40 mouse cellular contexts compared by ENCODE assay signal in genomic region chr2:110556098-110556497, GRCm38 (mm10). TPM values are rescaled to one million over a fixed set of nuclear protein-coding genes. Genes with fewer than 3 reads are reported as not detected.
"Had no signal": no experiment of that assay in that cellular context is flagged by ENCODE, and none has a peak within 500 bp of the region (broad histone marks: within the 10 kb centered on the region; RNA-seq: fewer than 3 reads in every experiment).

No protein-coding gene starts in this region.

- H3K4me3 ChIP-seq: gastrocnemius, adult 2 months; heart, embryonic 10.5 days; heart, embryonic 12.5 days; hindbrain, embryonic 13.5 days; hindbrain, embryonic 15.5 days; left cerebral cortex, adult 2 months; limb, embryonic 13.5 days; limb, embryonic 15.5 days; liver, embryonic 12.5 days had no signal

- H3K27ac ChIP-seq: gastrocnemius, adult 2 months; heart, embryonic 10.5 days; hindbrain, embryonic 13.5 days; hindbrain, embryonic 15.5 days; hindbrain, postnatal 0 days; kidney, postnatal 0 days; left cerebral cortex, adult 2 months; limb, embryonic 13.5 days; limb, embryonic 15.5 days; liver, embryonic 12.5 days; liver, embryonic 14.5 days had no signal

- H3K27me3 ChIP-seq: heart, embryonic 12.5 days; hindbrain, embryonic 13.5 days; hindbrain, embryonic 15.5 days; limb, embryonic 13.5 days; limb, embryonic 15.5 days; liver, embryonic 12.5 days had no signal

- H3K4me2 ChIP-seq: heart, embryonic 12.5 days; hindbrain, embryonic 13.5 days; hindbrain, embryonic 15.5 days; limb, embryonic 13.5 days; limb, embryonic 15.5 days; liver, embryonic 12.5 days had no signal

- H3K9ac ChIP-seq: forebrain, postnatal 0 days; heart, embryonic 12.5 days; hindbrain, embryonic 13.5 days; hindbrain, embryonic 15.5 days; limb, embryonic 13.5 days; limb, embryonic 15.5 days; liver, embryonic 12.5 days; liver, embryonic 14.5 days had no signal

- H3K4me1 ChIP-seq: heart, embryonic 10.5 days; heart, embryonic 12.5 days; hindbrain, embryonic 13.5 days; hindbrain, embryonic 15.5 days; limb, embryonic 13.5 days; limb, embryonic 15.5 days; liver, embryonic 12.5 days had no signal

- ATAC-seq: forebrain, postnatal 0 days; hindbrain, postnatal 0 days; intestine, embryonic 16.5 days; liver, embryonic 12.5 days had no signal

- DNase-seq: forebrain, postnatal 0 days; gastrocnemius, adult 2 months; gastrocnemius, postnatal 10 days; gastrocnemius, postnatal 25 days; heart, adult 18-20 months; heart, postnatal 10 days; kidney, adult 11 months; kidney, adult 2 months; kidney, postnatal 14 days; kidney, postnatal 36 days; left cerebral cortex, postnatal 4 days had no signal

- H3K9me3 ChIP-seq: heart, embryonic 10.5 days; heart, embryonic 12.5 days; hindbrain, embryonic 13.5 days; hindbrain, embryonic 15.5 days; limb, embryonic 13.5 days; limb, embryonic 15.5 days; liver, embryonic 12.5 days had no signal

- H3K36me3 ChIP-seq: heart, embryonic 10.5 days; heart, embryonic 12.5 days; hindbrain, embryonic 13.5 days; hindbrain, embryonic 15.5 days; limb, embryonic 13.5 days; limb, embryonic 15.5 days; liver, embryonic 12.5 days had no signal

RNA-seq across cellular contexts. Expression of gene Slc5a12, which starts 41.0 kb away (rescaled TPM):
- total RNA-seq: gastrocnemius, adult 2 months; gastrocnemius, postnatal 10 days; gastrocnemius, postnatal 25 days; gastrocnemius, postnatal 4 days; granulocyte monocyte progenitor cell, adult 5-6 weeks; heart, adult 18-20 months; heart, adult 8-10 months; heart, postnatal 10 days; heart, postnatal 25 days; hematopoietic stem cell, adult 5-6 weeks; hindbrain, postnatal 0 days; layer of hippocampus, adult 18-20 months; layer of hippocampus, adult 8-10 months; layer of hippocampus, postnatal 10 days; layer of hippocampus, postnatal 25 days; left cerebral cortex, adult 2 months; left cerebral cortex, postnatal 25 days; left cerebral cortex, postnatal 4 days; liver, adult 2 months had no signal
- polyA plus RNA-seq: forebrain, postnatal 0 days; frontal cortex, adult 2 months; heart, embryonic 10.5 days; heart, embryonic 12.5 days; heart, embryonic 14.5 days; heart, embryonic 16.5 days; hindbrain, embryonic 11.5 days; hindbrain, embryonic 13.5 days; hindbrain, embryonic 15.5 days; hindbrain, postnatal 0 days; intestine, embryonic 14.5 days; limb, embryonic 13.5 days; limb, embryonic 15.5 days; liver, adult 2 months; liver, embryonic 12.5 days; liver, embryonic 14.5 days; liver, embryonic 16.5 days had no signal
